Mouse (Mus musculus) left cerebral cortex, postnatal 36 days (tissue): Measurements from ENCODE around the gene Polg2. TPM values are rescaled to one million over a fixed set of nuclear protein-coding genes. Genes with fewer than 3 reads are reported as not detected.
"Not testable (repeated sequence)": the region's sequence is repeated elsewhere in the genome, so short reads cannot be mapped to it uniquely, and the experiment has no call there.

Experiments
- DNase-seq, 2 experiments: peaks; one replicate each; pipeline ENCODE4 v3.0.0; 2021 to 2022; ENCODE audit warnings: low spot score in 2 of 2, mixed read lengths in 1 of 2
- intact Hi-C: fragments of 180-260 bp; cut with DNase I; formaldehyde crosslinking; loops from one replicate; pipeline ENCODE4 v1.15.1; 2025
- total RNA-seq, 2 experiments: library from RNA; stranded (reverse); gene quantifications; 2 replicates each; pipeline ENCODE4 v1.2.3; 2021

Gene Polg2
- total RNA-seq, 2 experiments from 2014 or later = 3.0 to 3.2 TPM

- DNase-seq = no peak
- intact Hi-C loops = no loop called here
Measured at GRCm38 (mm10) chr11:106770195-106770974, 9.0 kb downstream of the Polg2 start.

- no peak for DNase-seq
- intact Hi-C loops = no loop called here
Measured at GRCm38 (mm10) chr11:106767516-106767915, 11.8 kb downstream of the Polg2 start.

GRCm38 (mm10) chr11:106766611-106767162 lies 12.7 kb downstream of the Polg2 start:
- intact Hi-C loops = no loop called here
- DNase-seq = no peak

- intact Hi-C loops = no loop called here
- DNase-seq = no peak
Measured at GRCm38 (mm10) chr11:106762800-106763185, 16.5 kb downstream of the Polg2 start.

GRCm38 (mm10) chr11:106762139-106762799 lies 17.1 kb downstream of the Polg2 start:
- intact Hi-C loops = no loop called here
- no peak for DNase-seq

GRCm38 (mm10) chr11:106760511-106760910 lies 18.8 kb downstream of the Polg2 start:
- intact Hi-C loops = no loop called here
- DNase-seq = no peak

GRCm38 (mm10) chr11:106759028-106759427 lies 20.3 kb downstream of the Polg2 start:
- intact Hi-C loops = no loop called here
- DNase-seq = no peak

- DNase-seq = no peak
- intact Hi-C loops = no loop called here
Measured at GRCm38 (mm10) chr11:106755583-106755982, 23.8 kb downstream of the Polg2 start.

GRCm38 (mm10) chr11:106753314-106753713 lies 26.0 kb downstream of the Polg2 start:
- intact Hi-C loops = no loop called here
- DNase-seq = no peak

- intact Hi-C loops = no loop called here
- no peak for DNase-seq
Measured at GRCm38 (mm10) chr11:106752103-106752502, 27.2 kb downstream of the Polg2 start.

GRCm38 (mm10) chr11:106751039-106752018 lies 28.0 kb downstream of the Polg2 start, which contains the start of gene Milr1:
Gene Milr1 (plus strand): TSS chr11:106751226.
- DNase-seq = no peak
- intact Hi-C loops = no loop called here

GRCm38 (mm10) chr11:106750121-106750751 lies 29.1 kb downstream of the Polg2 start, which contains the start of gene Pecam1:
Gene Pecam1 (minus strand): TSS chr11:106750628.
- intact Hi-C loops = no loop called here
- no peak for DNase-seq

- DNase-seq = not testable (repeated sequence)
- intact Hi-C loops = loop anchor here (5.0 to 10.0 kb wide), 2 partner anchors 237 to 335 kb away; no protein-coding TSS in a partner anchor
Measured at GRCm38 (mm10) chr11:106749557-106750120, 29.7 kb downstream of the Polg2 start.

- intact Hi-C loops = loop anchor here (5.0 to 10.0 kb wide), 2 partner anchors 233 to 330 kb away; no protein-coding TSS in a partner anchor
- DNase-seq = no peak
Measured at GRCm38 (mm10) chr11:106744949-106745348, 34.4 kb downstream of the Polg2 start.

- intact Hi-C loops = loop anchor here (1.0 to 10.0 kb wide), 2 partner anchors 94 to 328 kb away; no protein-coding TSS in a partner anchor
- DNase-seq = no peak
Measured at GRCm38 (mm10) chr11:106742388-106742841, 36.9 kb downstream of the Polg2 start.

GRCm38 (mm10) chr11:106741826-106742225 lies 37.5 kb downstream of the Polg2 start:
- intact Hi-C loops = loop anchor here (1.0 to 10.0 kb wide), 2 partner anchors 94 to 327 kb away; no protein-coding TSS in a partner anchor
- no peak for DNase-seq

- DNase-seq = no peak
- intact Hi-C loops = loop anchor here (10.0 kb wide), 1 partner anchor 326 kb away; no protein-coding TSS in a partner anchor
Measured at GRCm38 (mm10) chr11:106741232-106741631, 38.1 kb downstream of the Polg2 start.

- intact Hi-C loops = loop anchor here (10.0 kb wide), 1 partner anchor 326 kb away; no protein-coding TSS in a partner anchor
- DNase-seq = not testable (repeated sequence)
Measured at GRCm38 (mm10) chr11:106740724-106741123, 38.6 kb downstream of the Polg2 start.
